Mouse (Mus musculus): ENCODE data around the gene Dchs2. TPM values are rescaled to one million over a fixed set of nuclear protein-coding genes. Genes with fewer than 3 reads are reported as not detected.

Dchs2 gene
- total and polyA plus RNA-seq, 3 experiments: not detected

DNA sequence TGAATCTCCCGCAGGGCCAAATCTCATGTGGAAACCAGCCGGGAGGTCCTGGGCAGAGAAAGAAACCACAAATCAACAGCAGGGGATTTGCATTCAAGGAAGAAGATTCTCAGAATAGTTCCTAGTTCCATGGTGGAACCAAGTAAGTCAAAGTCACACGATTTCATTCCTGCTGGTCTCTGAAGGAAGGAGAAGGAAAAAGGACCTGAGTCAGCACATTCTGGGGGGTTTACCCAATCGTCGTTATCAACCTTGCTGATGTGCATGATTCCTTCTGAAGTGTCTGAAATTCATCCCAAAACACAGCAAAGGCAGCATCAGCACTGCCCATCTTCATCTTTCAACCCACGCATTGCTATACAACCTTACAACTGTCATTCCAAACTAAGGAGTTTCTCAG is 249.1 kb downstream of the Dchs2 start:
- in situ Hi-C loops (cut with MboI; ENCODE audit: low pct_ligation_motif_present, low pct_unique_long_range_greater_than_20kb, low sequenced_read_pairs): no loop called here
- no peaks in the 10 kb centered on the region for H3K4me1 ChIP-seq (ENCODE audit: control insufficient read depth in 1 of 2, insufficient read depth in 2 of 2)
- no peaks in the 10 kb centered on the region for H3K79me2 ChIP-seq (replicated peaks; ENCODE audit: control insufficient read depth, extremely low read depth, insufficient read depth, poor library complexity, severe bottlenecking)
- H3K9me3 ChIP-seq (replicated peaks; ENCODE audit: low read length): no peaks in the 10 kb centered on the region
- no peaks in the 10 kb centered on the region for H3K27me3 ChIP-seq (replicated peaks)
- no peak overlapping the region for H3K27ac ChIP-seq (ENCODE audit: insufficient read depth, low read depth)
- no peak for DNase-seq (ENCODE audit: extremely low read depth)
- H3K4me3 ChIP-seq (replicated peaks in 1 of 3; ENCODE audit: low read depth in 2 of 3, low read length in 2 of 3, poor library complexity in 1 of 3): no peak overlapping the region
- no peak overlapping the region for H3K9ac ChIP-seq (ENCODE audit: insufficient read depth, low read depth)
- dilution Hi-C loops (cut with MboI; ENCODE audit: extremely low pct_ligation_motif_present, extremely low pct_unique_long_range_greater_than_20kb, low sequenced_read_pairs): no loop called here
- no peak for TF ChIP-seq GABPA (IDR thresholded peaks at IDR 0.05; ENCODE audit: insufficient replicate concordance, low read depth, low read length)
- TF ChIP-seq SIN3A (IDR thresholded peaks at IDR 0.05; ENCODE audit: low read length): no peak
- no peak for TF ChIP-seq ETS1 (conservative IDR thresholded peaks at IDR 0.05; ENCODE audit: low read depth, low read length)
- TF ChIP-seq MAFK (IDR thresholded peaks at IDR 0.05; ENCODE audit: insufficient replicate concordance, low read length): peak; percentile 89
- TF ChIP-seq UBTF (IDR thresholded peaks at IDR 0.05; ENCODE audit: low read depth, low read length): no peak
- no peaks in the 10 kb centered on the region for H3K36me3 ChIP-seq (replicated peaks in 1 of 2; ENCODE audit: control insufficient read depth in 1 of 2, insufficient read depth in 1 of 2, low read length in 1 of 2)
- no peak overlapping the region for H3K4me2 ChIP-seq (ENCODE audit: insufficient read depth, low read depth, poor library complexity, severe bottlenecking)

Other genes with a start within 250 kb of the Dchs2 start
- gene Lrat, start 224.0 kb upstream of the Dchs2 start, total RNA-seq (2012; rRNA removed): not detected in 2 replicates
- gene Lrat, start 224.0 kb upstream of the Dchs2 start, total RNA-seq (2014; rRNA removed): not detected in 2 replicates
- gene Lrat, start 224.0 kb upstream of the Dchs2 start, polyA plus RNA-seq (2012; ENCODE audit: insufficient read length, low read depth): not detected in 2 replicates
- gene Fgg, start 120.2 kb upstream of the Dchs2 start, total RNA-seq (2012; rRNA removed): not detected in 2 replicates
- gene Fgg, start 120.2 kb upstream of the Dchs2 start, total RNA-seq (2014; rRNA removed): not detected in 2 replicates
- gene Fgg, start 120.2 kb upstream of the Dchs2 start, polyA plus RNA-seq (2012; ENCODE audit: insufficient read length, low read depth): not detected in 2 replicates
- gene Fga, start 101.9 kb upstream of the Dchs2 start, total RNA-seq (2012; rRNA removed): not detected in 2 replicates
- not detected in 2 replicates for gene Fga, start 101.9 kb upstream of the Dchs2 start, total RNA-seq (2014; rRNA removed)
- gene Fga, start 101.9 kb upstream of the Dchs2 start, polyA plus RNA-seq (2012; ENCODE audit: insufficient read length, low read depth): not detected in 2 replicates
- not detected in 2 replicates for gene Fgb, start 78.1 kb upstream of the Dchs2 start, total RNA-seq (2012; rRNA removed)
- gene Fgb, start 78.1 kb upstream of the Dchs2 start, total RNA-seq (2014; rRNA removed): not detected in 2 replicates
- not detected in 2 replicates for gene Fgb, start 78.1 kb upstream of the Dchs2 start, polyA plus RNA-seq (2012; ENCODE audit: insufficient read length, low read depth)
- gene Plrg1, start 72.4 kb upstream of the Dchs2 start, total RNA-seq (2012; rRNA removed): 93.1 and 101 TPM in 2 replicates
- 128 and 138 TPM in 2 replicates for gene Plrg1, start 72.4 kb upstream of the Dchs2 start, total RNA-seq (2014; rRNA removed)
- 99.9 and 108 TPM in 2 replicates for gene Plrg1, start 72.4 kb upstream of the Dchs2 start, polyA plus RNA-seq (2012; ENCODE audit: insufficient read length, low read depth)

Data from CH12.LX (cell line).